Mouse (Mus musculus) spleen, postnatal 36 days (tissue): ENCODE measurements around the gene Gm49673.
"Not testable (repeated sequence)": the region's sequence is repeated elsewhere in the genome, so short reads cannot be mapped to it uniquely, and the experiment has no call there.

Experiments
- DNase-seq, 2 experiments: peaks; one replicate each; pipeline ENCODE4 v3.0.0; 2022; ENCODE audit warnings: low spot score in 2 of 2, mixed read lengths in 1 of 2

The Gm49673 gene

GRCm38 (mm10) chr17:8138116-8138515 is 9.5 kb downstream of the Gm49673 start:
- not testable (repeated sequence) for DNase-seq

GRCm38 (mm10) chr17:8130849-8131248 is 16.7 kb downstream of the Gm49673 start:
- not testable (repeated sequence) for DNase-seq

DNA sequence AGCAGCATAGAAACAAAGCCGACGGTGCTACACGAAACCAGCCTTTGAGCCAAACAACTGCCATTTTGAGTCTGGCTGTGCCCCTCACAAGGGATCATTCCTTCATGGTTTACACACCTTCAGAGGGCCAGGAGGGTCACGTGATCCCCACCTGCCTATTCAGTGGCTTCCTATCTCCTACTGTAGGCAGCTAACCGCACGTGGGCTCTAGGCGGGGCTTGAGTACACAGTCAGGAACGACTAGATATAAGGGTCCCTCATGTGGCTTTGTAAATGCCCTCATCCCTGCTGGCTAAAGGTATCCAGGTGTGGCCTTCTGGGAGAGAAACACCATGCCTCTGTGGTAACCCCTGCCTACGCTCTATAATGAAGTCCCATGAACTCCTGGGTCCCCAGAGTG is 18.0 kb downstream of the Gm49673 start:
- DNase-seq, result not testable (repeated sequence)

- not testable (repeated sequence) for DNase-seq
Observed at GRCm38 (mm10) chr17:8128326-8128993, 19.1 kb downstream of the Gm49673 start.

DNA sequence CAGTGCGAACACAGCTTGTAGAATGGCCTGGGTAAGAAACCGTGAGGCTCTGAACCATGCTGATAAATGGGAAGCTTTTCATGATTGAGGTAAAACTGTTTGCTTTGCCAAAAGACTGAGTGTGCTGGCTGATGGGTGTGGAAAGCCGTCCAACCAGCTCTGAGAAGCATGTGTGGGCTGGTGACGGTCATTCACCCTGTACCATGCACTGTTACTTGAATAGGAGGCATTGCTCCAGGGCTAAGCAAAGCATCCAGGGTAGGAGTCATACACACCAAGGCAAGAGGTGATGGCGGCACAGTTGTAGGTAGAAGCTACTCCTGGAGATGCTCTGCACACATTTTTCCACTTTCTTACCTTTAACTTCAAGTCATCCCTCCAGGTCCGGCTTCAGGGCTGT is 23.0 kb downstream of the Gm49673 start:
- not testable (repeated sequence) for DNase-seq

DNA sequence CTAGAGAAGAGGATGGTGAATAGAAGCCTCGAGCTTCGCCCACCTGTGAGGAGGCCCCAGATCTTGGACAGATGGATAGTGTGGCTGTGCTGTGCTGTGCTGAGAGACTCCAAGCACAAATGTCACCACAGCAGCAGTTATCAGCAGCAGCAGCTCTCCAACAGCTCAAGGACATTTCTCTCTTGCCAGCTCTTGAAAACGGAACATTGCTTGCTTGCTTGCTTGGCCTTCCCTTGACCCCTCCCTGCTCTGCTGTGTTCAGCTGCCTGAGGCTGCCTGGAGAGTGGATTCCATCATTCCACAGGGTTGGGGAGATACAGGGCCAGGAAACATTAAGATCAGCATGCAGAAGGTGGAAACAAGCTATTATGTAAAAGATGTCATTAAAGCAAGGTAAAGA is 24.6 kb downstream of the Gm49673 start:
- not testable (repeated sequence) for DNase-seq

DNA sequence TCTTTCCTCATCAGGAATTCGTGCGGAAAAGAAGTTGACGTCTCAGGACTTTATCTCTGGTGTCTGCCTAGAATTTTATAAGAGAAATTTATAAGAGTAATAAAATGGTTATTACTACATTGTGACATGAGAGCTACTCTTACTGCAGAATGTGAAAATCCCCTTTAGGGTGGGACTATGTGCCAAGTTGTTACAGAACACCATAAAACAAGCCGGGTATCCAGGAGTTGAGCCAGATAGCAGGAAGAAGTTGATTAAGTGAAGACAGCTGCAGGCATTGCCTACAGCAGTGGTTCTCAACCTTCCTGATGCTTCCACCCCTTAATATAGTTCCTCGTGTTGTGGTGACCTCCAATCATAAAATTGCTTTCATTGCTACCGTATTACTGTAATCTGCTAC is 30.7 kb downstream of the Gm49673 start:
- DNase-seq, result not testable (repeated sequence)

DNA sequence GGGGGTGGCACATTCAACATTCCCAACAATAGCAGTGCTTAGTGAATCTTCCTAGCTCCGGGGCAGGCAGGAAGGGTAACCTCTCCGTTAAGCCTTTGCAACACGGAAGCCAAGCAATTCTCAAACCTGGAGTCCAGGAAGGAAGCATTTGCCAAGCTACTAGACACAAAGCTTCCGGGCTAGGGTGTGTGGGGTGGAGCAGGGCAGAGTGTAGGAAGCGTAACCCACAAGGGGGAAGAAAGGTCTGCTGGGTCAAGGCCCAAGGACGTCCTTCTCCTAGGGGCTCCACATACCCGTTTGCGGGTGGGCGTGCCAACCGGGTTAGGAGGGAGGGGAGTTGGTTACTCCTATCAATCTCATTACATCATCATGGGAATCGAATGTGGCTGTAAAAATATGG is 31.2 kb downstream of the Gm49673 start:
- peak; percentile 9 to 22 for DNase-seq

DNA sequence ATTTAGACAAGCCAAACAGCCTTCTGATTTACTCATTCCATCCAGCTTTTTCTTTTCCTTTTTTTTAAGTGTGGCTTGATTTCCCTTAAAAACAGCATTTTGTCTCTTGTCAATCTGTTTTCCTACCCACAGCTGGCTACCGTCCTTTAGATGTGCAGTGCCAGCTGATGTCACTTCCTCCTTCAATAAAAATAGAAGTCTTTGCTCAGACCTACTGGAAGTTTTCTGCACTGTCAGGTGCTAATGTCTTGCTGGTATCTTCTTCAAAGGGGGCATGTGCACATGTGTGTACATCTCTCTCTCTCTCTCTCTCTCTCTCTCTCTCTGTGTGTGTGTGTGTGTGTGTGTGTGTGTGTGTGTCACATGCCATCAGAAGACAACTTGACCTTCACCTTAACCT is 35.4 kb downstream of the Gm49673 start:
- DNase-seq, result not testable (repeated sequence)

DNA sequence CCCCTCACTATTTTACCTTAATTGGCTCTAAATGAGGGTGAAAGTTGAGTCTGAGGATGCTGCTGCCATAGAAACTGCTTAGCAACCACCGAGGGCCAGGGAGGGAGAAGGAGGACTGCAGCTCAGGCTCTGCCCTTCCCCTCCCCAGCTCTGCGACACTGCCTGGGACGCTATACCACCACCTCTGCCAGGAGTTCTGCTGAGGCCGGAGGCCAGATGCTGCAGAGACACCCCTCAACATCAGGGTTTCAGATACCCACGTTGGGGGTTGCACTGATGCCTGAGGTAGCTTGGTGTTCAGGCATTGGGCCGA is 46.3 kb downstream of the Gm49673 start:
- DNase-seq, result not testable (repeated sequence)

- not testable (repeated sequence) for DNase-seq
Observed at GRCm38 (mm10) chr17:8100405-8101296, 46.9 kb downstream of the Gm49673 start.

GRCm38 (mm10) chr17:8096199-8096598 is 51.4 kb downstream of the Gm49673 start:
- not testable (repeated sequence) for DNase-seq

- DNase-seq, result not testable (repeated sequence)
Observed at GRCm38 (mm10) chr17:8095653-8096052, 51.9 kb downstream of the Gm49673 start.

GRCm38 (mm10) chr17:8092537-8093526 is 54.8 kb downstream of the Gm49673 start:
- not testable (repeated sequence) for DNase-seq

GRCm38 (mm10) chr17:8091320-8091719 is 56.3 kb downstream of the Gm49673 start:
- DNase-seq, result not testable (repeated sequence)

DNA sequence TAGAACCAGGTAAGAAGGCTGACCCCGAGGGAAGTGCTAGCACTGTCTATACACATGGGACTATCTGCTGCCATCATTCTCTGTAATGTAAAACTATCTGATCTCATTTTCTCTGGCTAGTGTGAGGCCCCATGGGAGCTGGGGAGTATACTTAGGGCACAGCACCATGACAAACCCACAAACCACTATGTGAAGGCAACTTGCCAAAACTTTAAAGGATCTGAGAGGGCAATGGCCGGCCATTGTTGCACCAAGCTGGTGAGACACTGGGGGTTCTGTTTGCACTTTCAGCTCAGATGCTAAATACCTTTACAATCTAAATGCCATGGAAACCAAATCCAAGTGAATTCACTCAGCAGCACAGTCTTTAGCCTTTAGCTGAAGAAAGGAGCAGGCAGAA is 77.7 kb downstream of the Gm49673 start:
- not testable (repeated sequence) for DNase-seq

- DNase-seq, result not testable (repeated sequence)
Observed at GRCm38 (mm10) chr17:8056637-8057138, 90.9 kb downstream of the Gm49673 start.

DNA sequence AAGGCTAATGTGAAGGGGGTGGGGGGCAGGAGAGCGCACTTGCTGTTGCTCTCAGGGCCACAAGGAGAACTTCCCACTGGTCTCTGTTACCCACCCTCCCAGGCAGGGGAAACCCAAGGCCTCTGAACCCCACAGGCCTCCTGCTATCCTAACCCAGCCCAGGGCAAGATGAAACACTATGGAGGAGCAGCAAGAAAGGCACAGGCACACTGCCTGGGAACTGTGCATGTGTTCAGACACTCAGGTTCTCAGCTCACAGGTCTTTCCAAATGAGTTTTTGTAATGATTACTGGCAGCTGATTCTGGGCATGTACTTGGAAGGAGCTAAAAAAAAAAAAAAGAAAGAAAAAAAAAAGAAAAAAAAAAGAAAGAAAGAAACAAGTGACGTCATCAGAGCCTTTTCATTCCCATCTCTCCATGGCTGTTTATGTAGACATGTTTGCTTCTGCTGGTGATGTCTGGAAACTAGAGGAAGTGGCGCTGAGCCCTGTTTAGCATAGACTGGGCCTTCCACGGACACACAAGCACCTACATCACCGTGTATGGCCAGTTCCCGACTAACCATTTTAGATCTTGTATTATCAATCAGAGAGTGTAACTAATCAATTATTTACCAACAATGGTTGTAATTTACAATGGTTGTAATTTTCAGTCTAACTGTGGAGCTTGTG is 91.5 kb downstream of the Gm49673 start:
- DNase-seq, result not testable (repeated sequence)

DNA sequence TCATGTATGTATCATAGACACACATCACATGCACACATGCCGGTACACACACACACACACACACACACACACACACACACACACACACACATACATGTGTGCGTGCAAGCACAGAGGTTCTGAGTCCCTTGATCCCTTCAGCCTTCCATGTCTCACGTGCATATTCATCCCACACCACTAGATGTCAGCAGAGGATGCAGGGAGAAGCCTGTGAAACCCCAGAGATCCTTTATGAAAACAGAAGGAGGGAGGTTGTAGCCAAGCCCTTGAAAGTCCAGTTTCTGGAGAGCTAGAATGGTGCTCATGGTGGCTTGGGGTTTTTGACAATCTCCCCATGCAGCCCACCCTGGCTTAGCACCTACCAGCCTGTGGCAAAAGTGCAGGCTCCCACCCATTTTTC is 96.3 kb downstream of the Gm49673 start:
- peak; percentile 72 to 73 for DNase-seq

DNA sequence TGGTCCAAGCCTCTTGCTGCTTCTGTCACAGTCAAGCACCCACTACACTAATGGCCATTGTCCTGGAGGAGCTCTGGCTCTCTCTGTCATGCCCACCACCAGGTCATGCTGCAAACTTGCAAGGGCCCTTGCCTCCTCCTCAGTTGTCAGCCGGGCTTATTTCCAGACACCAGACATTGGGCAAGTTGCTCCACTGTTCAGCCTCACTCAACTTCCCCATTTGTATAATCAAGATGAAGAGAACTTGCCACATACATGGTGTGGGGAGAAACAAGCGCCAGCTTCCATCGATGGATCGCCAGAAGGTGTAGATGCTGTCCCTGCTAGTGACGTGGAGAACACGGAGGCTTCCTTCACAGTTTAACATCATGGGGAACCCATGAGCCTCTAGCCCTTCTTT is 97.4 kb downstream of the Gm49673 start:
- not testable (repeated sequence) for DNase-seq

DNA sequence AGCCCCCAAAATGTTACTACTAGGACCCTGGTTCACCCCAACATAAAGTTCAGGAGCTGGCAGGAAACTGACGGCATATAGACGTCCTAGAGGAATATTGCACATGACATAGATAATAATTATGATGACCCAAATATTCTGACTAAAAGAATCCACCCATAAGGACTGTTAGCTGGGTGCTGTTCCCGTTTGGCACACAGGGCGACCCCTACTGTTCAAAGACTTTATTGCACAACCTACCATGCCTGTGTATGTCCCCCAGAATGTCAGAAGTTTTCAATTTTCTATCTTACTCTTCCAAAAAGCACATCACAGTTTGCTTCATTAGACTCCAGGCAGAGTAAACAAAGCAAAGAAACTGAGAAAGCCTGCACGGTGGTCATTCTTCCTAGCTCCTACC is 101.4 kb downstream of the Gm49673 start:
- DNase-seq, result peak; percentile 25 to 29
